In genomic region chr15:4804256-4804655, GRCm38 (mm10) we compare ENCODE assay signal across 19 mouse cellular contexts.
"Had no signal": no experiment of that assay in that cellular context is flagged by ENCODE, and none has a peak within 500 bp of the region (broad histone marks: within the 10 kb centered on the region; RNA-seq: fewer than 3 reads in every experiment).

No protein-coding gene starts in this region.

- H3K9me3 ChIP-seq: intestine, embryonic 15.5 days; midbrain, embryonic 10.5 days; midbrain, embryonic 13.5 days; neural tube, embryonic 13.5 days had no signal

- H3K4me1 ChIP-seq: intestine, embryonic 15.5 days; liver, embryonic 13.5 days; megakaryocyte, embryonic 14.5 days; midbrain, embryonic 10.5 days; midbrain, embryonic 13.5 days; neural tube, embryonic 13.5 days had no signal

- H3K9ac ChIP-seq: intestine, embryonic 15.5 days; liver, embryonic 13.5 days; midbrain, embryonic 13.5 days; neural tube, embryonic 13.5 days had no signal

- DNase-seq: kidney, adult 11 months; kidney, postnatal 25 days; layer of hippocampus, postnatal 36 days; liver, embryonic 13.5 days; right cerebral cortex, adult 18-20 months; right cerebral cortex, postnatal 14 days; right cerebral cortex, postnatal 4 days; thymus, adult 2 months; thymus, postnatal 14 days; thymus, postnatal 4 days had no signal

- H3K27me3 ChIP-seq: intestine, embryonic 15.5 days; liver, embryonic 13.5 days; megakaryocyte, embryonic 14.5 days; midbrain, embryonic 13.5 days; neural tube, embryonic 13.5 days had no signal

- ATAC-seq: intestine, embryonic 15.5 days; midbrain, embryonic 13.5 days; midbrain, embryonic 16.5 days had no signal

- H3K4me2 ChIP-seq: intestine, embryonic 15.5 days; liver, embryonic 13.5 days; midbrain, embryonic 13.5 days; neural tube, embryonic 13.5 days had no signal

- H3K4me3 ChIP-seq: intestine, embryonic 15.5 days; left cerebral cortex, adult 2 months; liver, embryonic 13.5 days; megakaryocyte, embryonic 14.5 days; midbrain, embryonic 10.5 days; midbrain, embryonic 13.5 days; myocyte; neural tube, embryonic 13.5 days had no signal

- H3K27ac ChIP-seq: intestine, embryonic 15.5 days; left cerebral cortex, adult 2 months; liver, embryonic 13.5 days; midbrain, embryonic 10.5 days; midbrain, embryonic 13.5 days; neural tube, embryonic 13.5 days; stomach, postnatal 0 days had no signal

- H3K36me3 ChIP-seq: intestine, embryonic 15.5 days; liver, embryonic 13.5 days; midbrain, embryonic 10.5 days; midbrain, embryonic 13.5 days; neural tube, embryonic 13.5 days had no signal
